Mouse (Mus musculus): ENCODE results near the gene Cracr2b.

DNA sequence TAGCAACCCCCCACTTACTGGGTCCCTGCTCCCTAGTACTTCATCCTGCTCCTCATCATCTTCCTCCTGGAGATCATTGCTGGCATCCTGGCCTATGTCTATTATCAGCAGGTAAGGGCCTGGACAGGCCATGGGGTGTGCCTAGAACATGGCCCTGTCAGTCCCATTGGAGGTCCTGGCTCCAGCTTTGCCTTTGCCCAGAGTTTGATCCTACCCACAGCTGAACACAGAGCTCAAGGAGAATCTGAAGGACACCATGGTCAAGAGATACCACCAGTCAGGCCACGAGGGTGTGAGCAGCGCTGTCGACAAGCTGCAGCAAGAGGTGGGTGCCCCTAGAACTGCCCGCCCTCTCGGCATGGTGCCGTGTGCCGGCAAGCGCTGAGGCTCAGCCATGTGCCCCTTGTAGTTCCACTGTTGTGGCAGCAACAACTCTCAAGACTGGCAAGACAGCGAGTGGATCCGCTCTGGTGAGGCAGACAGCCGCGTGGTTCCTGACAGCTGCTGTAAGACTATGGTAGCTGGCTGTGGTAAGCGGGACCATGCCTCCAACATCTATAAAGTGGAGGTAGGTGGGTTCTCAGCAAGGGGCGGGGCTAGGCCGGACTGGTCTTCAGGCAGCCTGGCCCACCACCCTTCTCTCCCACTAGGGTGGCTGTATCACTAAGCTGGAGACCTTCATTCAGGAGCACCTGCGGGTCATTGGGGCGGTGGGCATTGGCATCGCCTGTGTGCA lies 9.2 kb downstream of the Cracr2b start:
- TF ChIP-seq CTCF (IDR thresholded peaks at IDR 0.05; ENCODE audit: borderline replicate concordance, control insufficient read depth, extremely low read depth, insufficient read depth, low read length, poor library complexity): no peak
- TF ChIP-seq POLR2A (IDR thresholded peaks at IDR 0.05; ENCODE audit: control insufficient read depth, extremely low read depth, insufficient read depth, low read length, poor library complexity): no peak
